Mouse (Mus musculus) c-Kit-positive CD71-positive TER-119-negative erythroid progenitor cells, embryonic 14.5 days (primary cell): ENCODE data around the gene Fhit.

Source experiments
- DNase-seq: peaks from one replicate; pipeline ENCODE4 v3.0.0-alpha.2; 2013; ENCODE audit warnings: low read depth

The Fhit gene

DNA sequence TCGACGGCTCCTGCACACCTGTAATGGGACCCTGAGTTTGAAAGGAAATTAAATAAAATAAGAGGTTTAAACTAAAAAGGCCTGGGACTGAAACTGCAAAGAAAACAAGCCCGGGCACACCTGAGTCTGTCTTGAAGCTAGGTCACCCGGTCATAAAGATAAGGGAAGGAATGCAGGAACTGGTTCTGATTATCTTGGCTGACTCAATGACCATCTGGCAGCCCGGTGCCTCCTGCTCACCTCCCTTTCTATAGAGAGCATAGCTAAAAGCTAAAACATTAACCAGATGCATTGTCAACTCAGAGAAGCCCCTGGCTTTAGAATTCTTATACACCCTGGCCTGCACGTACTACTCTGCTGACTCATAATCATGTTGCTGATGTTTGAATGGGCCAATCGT, 1032.7 kb downstream of the Fhit start:
- DNase-seq = no peak

GRCm38 (mm10) chr14:10126536-10126935, 1035.3 kb downstream of the Fhit start:
- DNase-seq = no peak

DNA sequence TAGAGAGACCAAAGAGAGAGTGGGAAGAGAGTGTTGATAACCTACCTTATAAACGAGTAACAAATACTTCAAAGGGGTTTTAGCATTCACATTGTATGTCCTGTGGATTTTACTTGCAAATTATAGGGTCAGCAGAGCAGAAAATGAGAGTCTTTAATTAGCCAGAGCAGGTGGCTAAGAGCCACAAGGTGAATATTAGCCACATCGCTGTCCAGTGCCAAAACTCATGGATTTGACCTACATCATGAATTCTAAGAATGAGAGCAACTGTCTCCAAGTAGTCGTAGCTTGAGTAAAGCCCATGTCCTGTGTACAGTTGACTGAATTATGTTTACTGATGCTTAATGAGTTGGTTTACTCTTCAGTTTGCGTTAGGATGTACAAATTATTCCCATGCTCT, 1039.7 kb downstream of the Fhit start:
- no peak for DNase-seq

GRCm38 (mm10) chr14:10096236-10096635, 1065.6 kb downstream of the Fhit start:
- DNase-seq = no peak

- no peak for DNase-seq
Measured at GRCm38 (mm10) chr14:10079062-10079461, 1082.8 kb downstream of the Fhit start.

- no peak for DNase-seq
Measured at GRCm38 (mm10) chr14:10049947-10050346, 1111.9 kb downstream of the Fhit start.

DNA sequence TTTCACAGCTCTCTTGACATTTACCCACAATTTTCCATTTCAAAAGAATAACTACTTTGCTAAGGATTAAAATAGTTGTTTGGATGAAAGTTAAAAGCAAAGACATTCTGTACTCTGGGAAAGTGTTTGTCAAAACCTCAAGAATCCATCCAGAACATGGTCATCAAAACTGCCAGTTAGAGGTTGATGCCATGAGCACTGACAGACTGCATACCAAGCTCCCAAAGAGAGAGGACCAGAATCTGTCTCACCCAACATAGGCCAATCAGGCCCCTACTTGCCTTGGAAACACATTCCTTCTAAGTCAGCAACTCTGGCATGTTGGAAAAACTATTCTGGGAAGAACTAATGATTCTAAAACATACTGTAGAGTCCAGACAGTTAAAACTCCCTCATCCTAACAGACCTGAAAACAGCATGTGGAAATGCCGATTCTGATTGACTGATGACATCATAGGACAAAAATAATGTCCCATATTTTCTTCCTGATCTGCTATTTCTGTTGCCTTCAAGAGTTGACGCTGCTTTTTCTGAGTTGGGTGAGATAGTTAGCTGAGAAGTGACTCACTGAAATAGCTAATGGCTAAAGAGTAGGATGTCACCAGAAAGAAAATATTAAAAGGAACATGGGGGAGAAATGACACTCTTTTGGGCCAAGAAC, 1114.6 kb downstream of the Fhit start:
- no peak for DNase-seq

DNA sequence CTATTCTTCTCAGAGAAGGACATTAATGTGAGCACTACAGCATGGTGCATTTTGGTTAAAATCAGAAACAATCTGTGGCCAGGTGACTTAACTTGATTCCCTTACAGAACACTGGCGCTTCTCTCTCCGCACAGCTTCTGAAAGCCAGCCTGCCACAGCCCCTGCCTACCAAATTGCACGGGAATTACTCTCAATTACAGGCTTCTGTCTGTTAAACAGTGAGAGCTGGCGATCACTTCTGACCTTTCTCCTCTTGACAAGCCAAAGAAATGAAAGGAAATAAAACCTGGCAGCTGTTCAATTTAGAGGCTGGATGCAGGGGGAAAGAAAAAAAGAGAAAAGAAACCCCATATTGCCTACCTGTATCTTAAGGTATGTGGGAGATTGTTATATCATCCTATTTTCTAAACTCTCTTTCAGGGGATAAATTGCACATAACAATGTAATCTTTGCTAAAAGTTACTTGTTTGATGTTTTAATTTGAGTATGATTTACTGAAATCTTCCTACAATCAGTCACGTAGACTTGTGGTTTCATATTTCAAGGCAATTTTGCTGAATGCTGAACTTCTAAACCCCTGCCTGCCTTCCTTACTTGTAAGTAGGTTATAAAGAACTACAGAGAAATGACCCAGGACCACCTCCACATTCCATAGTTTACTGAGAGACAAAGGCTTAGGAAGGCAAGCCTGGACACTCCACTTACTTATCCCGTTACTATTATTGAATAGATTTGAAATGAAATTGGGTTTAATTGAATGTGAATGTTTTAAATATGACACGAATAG, 1115.3 kb downstream of the Fhit start:
- DNase-seq = no peak

- no peak for DNase-seq
Measured at GRCm38 (mm10) chr14:10038021-10038420, 1123.8 kb downstream of the Fhit start.

DNA sequence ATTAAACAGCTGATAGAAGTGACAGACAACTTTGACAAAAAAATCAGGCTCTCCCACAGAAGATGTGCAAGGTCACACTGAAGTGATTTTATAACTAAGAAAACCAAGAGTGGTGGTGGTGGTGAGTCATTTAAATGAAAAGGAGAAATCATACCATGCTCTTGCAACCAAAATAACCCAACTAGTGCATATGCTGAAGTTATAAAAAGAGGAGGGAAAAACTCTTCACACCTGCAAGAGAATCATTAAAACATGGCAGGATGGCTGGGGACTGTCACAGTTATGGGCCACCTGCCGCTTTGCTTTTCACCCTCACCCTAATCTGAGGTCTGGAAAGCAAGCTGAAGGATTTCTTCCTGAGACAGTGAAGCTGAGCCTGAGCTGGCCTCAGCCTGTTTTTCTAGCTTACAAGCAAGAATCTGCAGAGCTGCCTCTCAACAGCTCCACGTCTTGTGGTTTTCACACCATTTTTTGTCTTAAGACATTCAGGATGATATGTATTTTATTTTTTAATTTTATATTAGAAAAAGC, 1125.1 kb downstream of the Fhit start:
- DNase-seq = no peak

- no peak for DNase-seq
Measured at GRCm38 (mm10) chr14:10035682-10036081, 1126.2 kb downstream of the Fhit start.

DNA sequence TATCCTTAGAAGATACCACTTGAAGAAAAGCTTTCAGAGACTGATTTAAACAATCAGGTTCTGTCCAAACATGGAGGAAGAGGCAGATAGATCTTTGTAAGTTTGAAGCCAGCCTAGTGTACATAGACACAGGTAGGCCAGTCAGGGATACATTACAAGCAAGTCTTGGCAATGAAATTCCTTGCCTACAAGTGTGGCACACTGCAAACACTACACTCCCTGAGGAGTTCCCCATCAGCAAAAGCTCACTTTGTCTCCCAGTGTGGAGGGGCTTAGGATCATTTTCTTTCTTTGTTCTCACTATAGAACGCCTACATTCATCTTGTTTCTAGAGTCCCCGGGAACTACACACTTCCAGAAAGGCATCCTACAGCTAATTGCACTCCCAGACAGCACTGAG, 1126.6 kb downstream of the Fhit start:
- DNase-seq = no peak

- no peak for DNase-seq
Measured at GRCm38 (mm10) chr14:10023382-10023781, 1138.5 kb downstream of the Fhit start.

DNA sequence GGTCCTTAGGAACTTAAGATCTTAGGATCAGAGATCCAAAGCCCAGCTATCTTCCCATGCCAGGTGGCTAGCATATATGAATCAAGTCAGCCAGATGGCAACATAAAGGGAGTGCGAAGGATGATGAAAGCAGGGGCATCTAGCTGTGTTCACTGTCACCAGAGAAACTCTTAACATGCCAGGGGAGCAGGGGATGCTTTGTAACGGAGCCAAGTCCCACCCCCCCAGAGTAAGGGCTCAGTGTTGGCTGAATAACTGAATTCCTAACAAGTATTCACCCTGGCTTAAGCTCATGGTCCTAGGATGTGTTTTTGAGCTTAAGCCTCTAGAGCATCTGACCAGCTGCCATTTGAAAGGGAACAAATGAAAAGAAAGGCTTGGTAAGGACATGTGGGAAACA, 1139.5 kb downstream of the Fhit start:
- DNase-seq = no peak

GRCm38 (mm10) chr14:10020400-10021140, 1141.3 kb downstream of the Fhit start:
- no peak for DNase-seq

DNA sequence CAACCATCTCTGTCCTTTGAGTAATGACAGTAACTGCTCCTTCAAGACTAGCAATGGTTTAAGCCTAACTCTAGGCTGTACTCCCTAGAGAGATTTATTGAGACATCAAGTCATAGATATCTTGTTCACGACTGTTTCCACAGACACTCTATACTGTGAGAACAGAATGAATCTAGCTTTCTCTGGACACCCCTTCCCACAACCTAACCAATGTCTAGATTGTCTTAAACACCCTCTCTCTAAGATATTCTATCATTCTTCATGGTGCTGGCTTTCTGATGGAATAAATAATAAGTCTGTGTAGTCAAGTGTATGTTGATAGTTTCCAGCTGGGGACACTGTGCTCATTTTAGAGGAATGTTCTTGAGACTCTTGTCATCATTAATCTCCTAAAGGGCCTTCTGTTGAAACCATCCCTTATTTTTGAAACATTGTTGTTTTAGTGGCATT, 1148.0 kb downstream of the Fhit start:
- no peak for DNase-seq

GRCm38 (mm10) chr14:10013003-10013816, 1148.6 kb downstream of the Fhit start:
- DNase-seq = no peak

DNA sequence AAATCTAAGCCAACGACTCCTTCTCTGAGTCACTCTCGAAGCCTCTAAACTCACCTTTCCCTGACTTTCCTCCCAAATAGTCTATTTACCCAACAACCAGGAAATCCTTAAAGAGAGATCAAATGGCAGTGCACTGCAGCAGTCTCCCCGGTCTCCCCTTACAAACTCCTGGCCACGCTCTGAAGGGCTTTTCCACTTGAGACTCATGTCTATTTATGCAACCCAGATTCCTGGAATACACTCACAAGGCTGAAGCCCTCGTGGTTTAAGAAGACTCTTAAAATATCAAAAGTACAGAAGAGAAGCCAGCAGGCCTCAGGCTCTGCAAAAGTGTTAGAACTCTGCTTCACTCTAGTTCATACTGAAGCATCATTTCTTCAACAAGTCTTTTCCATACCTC, 1155.6 kb downstream of the Fhit start:
- no peak for DNase-seq

DNA sequence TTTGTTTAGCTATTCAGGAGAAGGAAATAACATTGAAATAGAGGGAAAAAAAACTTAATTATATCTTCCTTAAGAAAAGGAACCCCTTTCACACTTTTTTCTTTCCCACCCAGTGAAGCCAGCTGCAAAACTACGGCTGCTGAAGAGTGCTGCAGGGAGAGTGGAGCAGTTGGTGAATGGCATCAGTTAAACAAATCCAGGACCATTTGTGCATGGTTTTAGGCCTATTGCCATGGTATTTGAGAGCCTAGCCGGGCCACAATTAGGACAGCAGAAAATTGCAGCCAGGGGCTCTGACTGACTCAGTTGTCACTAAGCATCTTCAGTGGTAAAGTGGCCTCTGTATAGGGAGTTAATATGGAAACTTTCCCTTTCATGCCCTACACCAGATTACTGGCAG, 1158.0 kb downstream of the Fhit start:
- no peak for DNase-seq

- DNase-seq = no peak
Measured at GRCm38 (mm10) chr14:9990677-9991076, 1171.2 kb downstream of the Fhit start.

DNA sequence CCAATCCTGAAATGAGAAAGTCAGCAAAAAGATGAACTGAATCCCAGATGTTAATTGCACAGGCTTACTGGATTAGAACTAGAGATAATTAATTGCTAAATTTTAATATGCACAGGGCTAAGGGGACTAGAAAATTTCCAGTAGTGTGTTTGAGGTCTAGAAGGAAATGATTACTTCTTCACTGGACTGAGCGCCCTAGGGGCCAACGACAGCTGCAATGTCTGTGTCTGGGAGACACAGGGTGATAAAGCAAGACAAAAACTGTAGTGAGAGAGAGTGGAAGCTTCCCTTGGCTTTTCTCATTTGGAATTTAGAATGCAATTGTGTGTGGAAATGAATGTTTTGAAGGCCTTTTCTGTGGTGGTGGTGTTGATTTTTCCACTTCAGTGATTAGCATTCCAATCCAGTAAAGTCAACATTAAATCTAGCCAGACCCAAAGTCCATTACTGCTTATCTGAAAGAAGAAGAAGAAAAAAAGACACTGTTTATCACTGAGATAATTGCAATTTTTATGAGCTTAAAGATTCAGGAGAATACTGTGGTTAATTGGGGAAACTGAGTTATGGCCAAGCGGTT, 1184.8 kb downstream of the Fhit start:
- DNase-seq = no peak
